Mouse (Mus musculus) ovary, adult 2 months (tissue): ENCODE results near the gene Zfp507. TPM values are rescaled to one million over a fixed set of nuclear protein-coding genes. Genes with fewer than 3 reads are reported as not detected.

ENCODE experiments used
- polyA plus RNA-seq: library from polyadenylated mRNA; depleted of rRNA; stranded (reverse); fragments of >200 nt; gene quantifications from 2 replicates; pipeline ENCODE4 v1.2.3, GENCODE M21; 2012; rRNA removed

Zfp507 gene
- polyA plus RNA-seq, result 9.9 and 10.8 TPM in 2 replicates

DNA sequence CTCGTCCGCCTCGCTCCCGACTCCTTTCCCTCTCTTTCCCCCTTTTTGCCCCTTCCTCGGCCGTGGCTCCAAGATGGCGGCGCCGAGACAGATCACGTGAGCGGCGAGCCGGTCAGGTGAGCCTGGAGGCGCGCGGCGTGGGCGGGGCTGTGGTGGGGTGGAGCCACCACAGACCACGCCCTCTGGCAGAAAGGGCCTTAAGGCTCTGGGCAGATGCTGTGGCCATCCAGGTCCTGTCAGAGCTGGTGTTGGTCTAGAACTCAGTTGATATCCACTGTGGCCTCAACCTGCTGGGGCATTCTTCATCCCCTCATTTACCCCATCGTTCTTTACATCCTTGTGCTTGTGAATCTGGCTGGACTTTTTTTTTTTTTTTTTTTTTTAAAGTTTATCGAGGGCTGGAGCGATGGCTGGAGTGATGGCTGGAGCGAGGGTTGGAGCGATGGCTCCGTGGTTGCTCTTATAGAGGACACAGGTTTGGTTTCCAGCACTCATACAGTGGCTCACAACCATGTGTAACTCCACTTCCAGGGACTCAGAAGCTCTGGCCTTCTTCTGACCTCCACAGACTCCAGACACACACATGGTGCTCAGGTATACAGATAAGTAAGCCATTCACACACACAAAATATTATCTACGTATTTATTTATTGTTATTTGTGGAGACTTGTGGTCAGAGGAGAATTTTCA lies at the start of gene Zfp507:
Zfp507 (minus strand) TSS at position 98 of the 690 bp plus-strand sequence.

DNA sequence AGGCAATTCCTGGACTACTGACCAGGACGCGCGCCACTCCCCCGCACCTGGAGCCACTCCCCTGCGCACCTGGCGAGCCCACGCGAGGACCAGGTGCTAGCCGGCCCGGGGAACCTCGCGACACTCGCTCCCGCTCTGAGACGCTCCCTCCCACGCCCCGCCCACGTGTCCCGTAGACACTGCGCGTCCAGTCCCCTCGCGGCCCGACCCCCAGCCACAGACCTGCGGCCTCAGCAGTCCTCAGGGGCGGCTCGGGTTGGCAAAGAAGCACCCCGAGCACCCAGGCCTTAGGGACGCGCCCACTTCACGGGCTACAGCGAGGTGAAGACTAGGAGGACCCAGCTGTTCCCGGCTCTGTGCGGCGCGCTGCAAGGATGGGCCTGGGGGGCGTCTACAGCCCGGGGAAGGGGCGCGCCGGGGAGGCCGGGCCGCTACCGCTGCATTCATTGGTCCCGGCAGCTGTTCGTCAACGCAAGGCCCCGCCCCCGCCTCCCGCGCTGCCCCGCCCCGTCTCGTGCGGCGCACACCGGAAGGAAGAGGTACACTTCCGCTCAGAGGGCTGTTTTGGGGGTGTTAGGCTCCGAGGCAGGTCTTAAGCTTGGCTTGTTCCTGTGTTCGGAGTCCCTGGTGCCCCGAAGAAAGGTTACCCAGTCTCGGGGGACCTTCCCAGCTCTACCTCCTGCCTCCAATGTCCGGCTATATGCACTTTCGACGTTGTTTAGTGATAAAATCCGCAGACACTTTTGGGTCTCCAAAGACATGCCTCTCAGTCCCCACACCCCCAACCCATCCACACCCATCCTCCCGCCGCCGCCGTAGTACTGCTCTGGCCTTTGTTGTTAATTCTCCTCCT lies 48.5 kb downstream of the Zfp507 start, which contains the start of gene Dpy19l3:
Dpy19l3 (minus strand) TSS at position 422 of the 853 bp plus-strand sequence.

Other genes starting within 250 kb of the Zfp507 start
- gene Nudt19, start 246.7 kb downstream of the Zfp507 start, polyA plus RNA-seq, result 55.1 and 82.0 TPM in 2 replicates
- gene Rgs9bp, start 217.4 kb downstream of the Zfp507 start, polyA plus RNA-seq, result 0.12 and 0.14 TPM in 2 replicates
- 32.0 and 43.0 TPM in 2 replicates for gene Ankrd27, start 216.8 kb downstream of the Zfp507 start, polyA plus RNA-seq
- gene Pdcd5, start 155.5 kb downstream of the Zfp507 start, polyA plus RNA-seq, result 49.2 and 135 TPM in 2 replicates
- 17.6 and 19.8 TPM in 2 replicates for gene Dpy19l3, start 48.5 kb downstream of the Zfp507 start, polyA plus RNA-seq